Mouse (Mus musculus): ENCODE results near the gene Snx19. TPM values are rescaled to one million over a fixed set of nuclear protein-coding genes. Genes with fewer than 3 reads are reported as not detected.

The Snx19 gene
- 17.9 and 18.9 TPM in 2 replicates for polyA plus RNA-seq (2012; rRNA removed)

GRCm38 (mm10) chr9:30426882-30427632, at the start of gene Snx19:
Snx19 (plus strand) TSS chr9:30427108.

